Mouse (Mus musculus) spleen, embryonic (tissue): ENCODE results near the gene Tomm34.

Source experiments
- CTCF ChIA-PET: fragments of 350-600 bp; sonication (Branson Sonifier 250); formaldehyde crosslinking; loops from one replicate; lab custom pipeline; 2022; lab: Charles Lee

The Tomm34 gene

DNA sequence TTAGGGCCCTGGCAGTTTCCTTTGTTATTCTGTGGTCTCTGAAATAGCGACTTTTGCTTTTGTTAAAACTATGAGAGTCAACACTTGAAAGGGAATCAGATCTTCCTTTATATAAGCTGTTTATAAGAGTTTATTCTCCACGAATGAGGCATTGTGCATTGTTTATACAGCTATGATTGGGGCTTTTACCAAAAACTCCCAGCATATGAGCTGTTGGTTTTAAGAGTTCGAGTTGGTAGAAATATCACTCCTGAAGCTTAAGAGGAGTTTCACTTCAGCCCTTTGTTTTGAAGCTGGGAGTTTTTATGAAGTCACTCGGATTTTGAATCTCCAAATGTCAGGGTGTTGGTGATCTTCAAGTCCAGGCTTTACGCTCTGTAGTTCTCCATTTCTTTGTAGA lies 6.9 kb upstream of the Tomm34 start:
- CTCF ChIA-PET: no interaction called here

DNA sequence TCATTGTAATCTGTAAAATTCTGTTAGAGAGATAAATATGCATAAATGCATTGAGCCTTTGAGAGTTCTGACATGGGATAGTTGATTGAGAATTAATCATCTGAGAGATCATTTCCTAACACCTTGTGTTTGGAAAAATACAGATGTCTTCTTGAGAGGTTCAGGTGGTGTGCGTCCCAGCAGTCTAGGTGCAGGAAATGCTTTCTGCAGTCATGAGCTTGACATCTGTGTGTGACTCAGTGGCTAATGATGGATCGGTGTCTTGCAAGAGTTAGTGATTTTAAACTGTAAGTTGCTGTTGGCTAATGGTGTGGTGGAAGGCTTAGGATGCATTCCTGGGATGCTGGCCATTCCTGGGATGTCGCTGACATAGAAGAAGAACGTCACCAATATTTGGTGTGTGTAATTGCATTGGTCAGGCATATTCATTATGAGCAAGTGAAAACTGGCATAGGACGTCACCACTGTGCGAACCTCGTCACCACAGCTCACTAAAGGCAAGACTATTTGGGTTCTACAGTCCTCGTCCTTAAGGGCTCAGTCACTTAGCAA lies 6.0 kb upstream of the Tomm34 start:
- CTCF ChIA-PET: no interaction called here

DNA sequence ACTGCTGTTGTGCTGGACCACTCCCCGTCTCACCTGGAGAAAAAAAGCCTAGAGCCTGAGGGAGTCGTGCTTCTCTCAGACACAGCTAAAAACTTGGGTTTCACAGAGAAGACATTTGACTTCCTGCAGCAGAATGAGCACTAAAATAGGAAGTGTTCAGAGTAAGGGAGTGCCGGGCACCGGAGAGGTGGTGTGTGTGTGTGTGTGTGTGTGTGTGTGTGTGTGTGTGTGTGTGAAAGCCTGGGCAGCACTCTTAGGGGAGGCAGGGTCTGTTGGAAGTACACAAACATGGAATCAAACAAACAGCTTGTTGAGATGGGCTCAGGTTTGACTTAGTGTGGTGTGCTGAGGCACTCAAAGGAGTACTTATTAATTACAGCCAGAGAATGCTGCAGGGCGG lies 4.1 kb upstream of the Tomm34 start:
- CTCF ChIA-PET: interaction anchor here (0.5 to 0.6 kb wide), 2 partner anchors 15 to 72 kb away, joined by 3 read pairs; no protein-coding TSS in a partner anchor

DNA sequence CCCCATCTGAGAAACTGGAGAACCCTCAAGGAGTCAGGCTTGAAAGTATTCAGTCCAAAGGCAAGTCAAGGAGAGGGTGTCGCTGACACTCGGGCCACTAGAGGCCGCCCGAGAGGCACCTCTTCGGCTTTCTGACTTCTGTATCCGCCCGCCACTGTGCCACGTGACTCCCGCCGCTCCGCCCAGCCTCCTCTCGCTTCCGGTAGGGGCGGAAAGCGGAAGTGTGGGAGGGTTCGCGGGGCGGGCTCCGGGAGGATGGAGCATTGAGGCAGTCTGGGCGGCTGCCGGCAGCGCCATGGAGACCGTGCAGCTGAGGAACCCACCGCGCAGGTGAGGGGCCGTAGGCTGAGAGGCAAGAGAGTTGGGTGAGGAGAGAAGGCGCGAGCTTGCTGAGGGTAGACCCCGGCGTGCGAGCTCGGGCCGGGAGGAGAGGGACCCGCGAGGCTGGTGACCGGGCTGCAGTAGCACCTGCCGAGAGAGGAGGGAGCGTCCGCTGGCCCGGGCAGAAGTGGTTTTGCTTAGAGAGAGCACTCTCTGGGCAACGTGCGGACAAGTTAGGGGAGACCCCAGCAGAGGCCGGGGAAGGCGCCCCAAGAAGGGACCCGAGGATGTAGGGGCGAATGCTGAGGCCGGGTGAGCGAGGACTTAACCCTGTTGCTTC lies 3.1 kb upstream of the Tomm34 start:
- CTCF ChIA-PET: interaction anchor here (0.6 kb wide), 1 partner anchor 24 kb away, joined by 7 read pairs; no protein-coding TSS in a partner anchor

DNA sequence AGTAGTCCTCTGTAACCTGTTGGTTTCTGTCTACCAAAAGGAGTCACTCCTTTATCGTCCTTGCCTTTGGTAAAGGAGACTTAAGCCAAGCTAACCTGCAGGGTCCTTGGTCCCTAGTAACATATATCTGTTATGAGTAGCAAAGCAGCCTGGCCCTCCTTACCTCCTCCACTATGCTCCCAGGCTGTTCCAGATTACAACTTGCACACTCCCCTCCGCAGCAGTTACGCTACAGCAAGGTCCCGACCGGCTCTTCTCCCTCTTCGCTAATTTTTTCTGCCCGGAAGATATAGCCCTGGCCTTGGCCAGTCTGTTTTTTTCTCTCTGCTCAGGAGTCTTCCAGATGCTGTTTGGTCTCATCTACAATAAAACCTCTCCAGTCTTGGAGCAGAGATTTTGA lies 2.2 kb upstream of the Tomm34 start:
- CTCF ChIA-PET: interaction anchor here (0.8 kb wide), 1 partner anchor 20 kb away, joined by 6 read pairs; no protein-coding TSS in a partner anchor

DNA sequence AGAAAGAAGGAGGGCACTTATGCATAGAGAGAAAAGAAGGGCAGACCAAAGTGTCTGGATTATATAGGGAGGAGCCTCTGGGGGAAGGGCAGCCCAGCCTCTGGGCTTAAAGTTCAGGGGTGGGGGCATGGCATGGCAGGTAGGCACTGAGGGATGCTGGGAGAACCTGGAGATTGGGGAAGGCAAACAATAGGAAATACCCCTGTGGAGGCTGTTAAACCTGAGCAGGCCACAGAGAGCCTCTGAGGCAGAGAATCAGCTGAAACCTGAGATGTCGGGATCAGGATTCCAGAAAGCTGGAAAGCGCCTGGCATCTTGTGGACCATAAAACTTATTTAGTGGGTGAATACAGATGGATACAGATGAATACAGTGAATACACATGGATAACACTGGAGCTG lies 1.1 kb upstream of the Tomm34 start:
- CTCF ChIA-PET: interaction anchor here (0.8 kb wide), 2 partner anchors 19 to 396 kb away, joined by 3 to 6 read pairs; no protein-coding TSS in a partner anchor

DNA sequence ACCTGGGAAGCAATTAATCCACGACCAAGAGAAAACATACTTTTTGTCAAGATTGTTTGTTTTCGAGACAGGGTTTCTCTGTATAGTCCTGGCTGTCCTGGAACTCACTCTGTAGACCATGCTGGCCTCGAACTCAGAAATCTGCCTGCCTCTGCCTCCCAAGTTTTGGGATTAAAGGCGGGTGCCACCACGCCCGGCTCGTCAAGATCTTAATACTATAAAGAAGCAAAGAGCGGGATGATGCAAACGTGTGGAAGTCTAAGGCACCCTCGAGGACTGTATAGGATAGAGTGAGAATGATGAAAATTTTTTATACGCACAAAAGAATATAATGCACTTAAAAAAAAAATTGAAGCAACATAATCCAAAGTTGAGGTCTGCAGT lies 460 bp upstream of the Tomm34 start:
- CTCF ChIA-PET: interaction anchor here (0.8 kb wide), 1 partner anchor 395 kb away, joined by 3 read pairs; no protein-coding TSS in a partner anchor

DNA sequence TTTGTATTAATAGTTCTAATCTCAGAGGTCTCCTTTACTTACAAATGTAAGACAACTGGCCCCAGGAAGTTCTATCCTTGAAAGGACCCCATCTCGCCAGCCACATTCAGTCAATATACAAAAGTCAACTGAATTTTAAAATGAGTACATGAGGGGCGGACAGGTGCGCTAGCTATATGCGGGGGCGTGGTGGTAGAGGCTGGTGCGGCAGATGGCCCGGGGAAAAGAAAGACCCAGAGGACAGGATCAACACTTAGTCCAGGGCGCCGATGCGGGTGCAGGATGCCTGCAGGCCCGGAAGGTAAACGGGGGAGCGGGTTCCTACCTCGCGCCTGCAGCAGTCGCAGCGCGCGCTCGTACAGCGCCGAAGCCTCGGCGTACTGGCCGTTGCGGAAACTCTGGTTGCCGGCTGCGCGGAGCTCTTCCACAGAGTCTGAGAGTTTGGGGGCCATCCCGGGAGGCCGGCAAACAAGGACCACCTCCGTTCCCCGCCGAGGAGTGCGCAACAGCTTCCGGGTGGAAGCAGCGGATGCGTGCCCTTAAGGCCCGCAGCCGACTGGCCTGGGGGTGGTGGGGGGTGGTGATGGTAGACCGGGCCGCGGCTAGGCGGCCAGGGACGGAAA lies 716 bp downstream of the Tomm34 start, which contains the start of gene Stk4:
Gene Stk4 (plus strand): TSS at position 181 of the 623 bp plus-strand sequence.
- CTCF ChIA-PET: interaction anchor here (0.5 to 0.6 kb wide), 3 partner anchors 14 to 37 kb away, joined by 3 to 8 read pairs (median 4); no protein-coding TSS in a partner anchor

DNA sequence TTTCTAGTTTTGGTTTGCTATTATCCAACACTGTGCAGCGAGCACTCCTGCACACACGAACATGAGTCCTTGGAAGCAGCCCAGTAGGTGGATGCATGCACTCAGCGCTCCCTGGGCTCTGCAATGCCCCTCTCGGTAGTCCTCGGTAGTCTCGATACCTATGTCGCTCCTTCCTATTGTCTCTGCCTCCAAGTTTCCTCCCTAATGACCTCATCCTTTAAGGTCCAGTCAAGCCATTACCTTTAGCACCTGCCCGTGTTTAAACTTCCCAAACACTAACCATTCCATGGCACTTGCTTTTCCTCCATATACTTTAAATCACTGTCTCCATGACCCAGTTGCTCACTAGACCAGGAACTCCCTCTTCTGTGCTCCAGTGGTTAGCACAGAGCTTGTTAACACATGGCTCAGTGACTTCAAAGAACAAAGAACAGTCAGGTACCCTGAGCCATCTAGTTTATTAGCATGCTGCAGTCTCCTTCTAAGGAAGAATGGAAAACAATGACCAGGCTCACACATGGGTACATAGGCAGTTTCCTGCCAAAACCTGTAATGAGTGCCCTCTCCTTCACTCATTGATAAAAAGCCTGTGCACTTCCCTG lies 11.2 kb downstream of the Tomm34 start:
- CTCF ChIA-PET: interaction anchor here (0.6 kb wide), 1 partner anchor 49 kb away, joined by 3 read pairs; no protein-coding TSS in a partner anchor

DNA sequence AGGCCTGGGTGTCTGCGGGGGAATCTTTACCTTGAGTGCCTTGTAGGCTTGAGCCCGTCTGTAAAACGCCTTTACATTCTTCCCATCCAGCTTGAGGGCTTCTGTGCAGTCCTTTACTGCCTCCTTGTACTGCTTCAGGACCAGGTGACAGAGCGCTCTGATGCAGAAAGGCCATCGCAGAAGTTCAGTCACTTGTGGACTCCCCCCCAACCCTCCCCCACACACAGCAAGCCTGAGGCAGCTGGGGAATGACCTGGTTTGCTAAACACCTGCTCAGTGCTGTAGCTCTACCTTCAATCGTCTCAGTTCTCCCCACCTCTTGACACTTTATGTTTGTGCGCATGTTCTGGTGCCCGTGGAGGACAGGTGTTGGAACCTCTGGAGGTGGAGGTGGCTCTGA lies 16.3 kb downstream of the Tomm34 start:
- CTCF ChIA-PET: no interaction called here

DNA sequence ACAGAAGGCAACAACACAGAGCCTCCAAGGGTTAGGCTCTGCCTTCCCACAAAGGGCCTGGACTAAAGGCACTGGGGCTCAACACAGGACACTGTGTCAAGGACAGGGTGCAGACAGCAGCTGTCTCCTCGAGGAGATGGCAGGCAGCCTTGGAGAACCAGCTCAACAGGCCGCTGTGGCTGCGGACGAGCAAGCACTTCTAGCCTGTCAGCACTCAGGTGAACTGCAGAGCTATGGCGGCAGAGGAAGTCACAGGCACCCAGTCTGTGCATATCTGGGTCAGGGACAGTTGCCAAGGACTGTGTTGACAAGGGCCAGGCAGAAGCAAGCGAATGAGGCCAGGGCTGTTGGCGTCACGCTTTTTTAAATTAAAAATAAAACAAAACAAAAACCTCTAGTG lies 17.2 kb downstream of the Tomm34 start:
- CTCF ChIA-PET: interaction anchor here (0.6 kb wide), 1 partner anchor 19 kb away, joined by 6 read pairs; no protein-coding TSS in a partner anchor

DNA sequence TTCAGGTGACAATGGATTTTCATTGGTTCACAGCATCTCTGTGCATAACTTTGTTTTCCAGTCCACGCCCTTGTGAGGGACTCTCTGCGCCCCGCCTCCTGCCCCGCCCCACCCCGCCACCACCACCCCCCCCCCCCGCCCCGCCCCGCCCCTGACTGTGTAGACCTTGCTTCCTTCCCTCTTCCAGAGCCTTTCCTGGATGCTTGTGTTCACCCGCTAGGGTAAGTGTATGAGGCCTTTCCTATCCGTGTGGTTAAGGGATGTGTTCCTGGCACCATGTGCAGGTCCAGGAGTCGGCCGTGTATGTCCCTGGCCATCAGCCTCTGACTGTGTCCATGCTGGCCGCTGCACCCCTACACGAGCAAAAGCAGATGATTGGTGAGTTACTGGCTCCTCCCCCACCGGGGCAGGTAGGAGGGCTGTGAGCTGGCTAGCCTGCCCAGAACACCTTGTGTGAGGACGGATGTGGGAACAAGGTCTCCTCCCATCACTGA lies 23.7 kb downstream of the Tomm34 start:
- CTCF ChIA-PET: interaction anchor here (0.5 kb wide), 1 partner anchor 44 kb away, joined by 4 read pairs; no protein-coding TSS in a partner anchor

DNA sequence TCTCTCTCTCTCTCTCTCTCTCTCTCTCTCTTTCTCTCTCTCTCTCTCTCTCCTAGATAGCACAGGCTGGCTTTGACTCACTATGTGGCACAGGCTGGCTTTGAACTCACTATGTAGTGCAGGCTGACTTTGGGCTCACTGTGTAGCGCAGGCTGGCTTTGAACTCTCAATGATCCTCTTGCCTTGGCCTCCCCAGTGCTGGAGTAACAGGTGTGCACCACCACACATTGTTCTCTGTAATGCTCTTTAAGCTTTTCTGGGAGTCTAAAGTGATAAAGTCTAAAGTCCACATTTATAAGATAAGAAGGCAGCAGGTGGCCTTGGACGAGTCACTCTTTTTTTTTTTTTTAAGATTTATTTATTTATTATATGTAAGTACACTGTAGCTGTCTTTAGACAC lies 29.4 kb downstream of the Tomm34 start:
- CTCF ChIA-PET: no interaction called here

DNA sequence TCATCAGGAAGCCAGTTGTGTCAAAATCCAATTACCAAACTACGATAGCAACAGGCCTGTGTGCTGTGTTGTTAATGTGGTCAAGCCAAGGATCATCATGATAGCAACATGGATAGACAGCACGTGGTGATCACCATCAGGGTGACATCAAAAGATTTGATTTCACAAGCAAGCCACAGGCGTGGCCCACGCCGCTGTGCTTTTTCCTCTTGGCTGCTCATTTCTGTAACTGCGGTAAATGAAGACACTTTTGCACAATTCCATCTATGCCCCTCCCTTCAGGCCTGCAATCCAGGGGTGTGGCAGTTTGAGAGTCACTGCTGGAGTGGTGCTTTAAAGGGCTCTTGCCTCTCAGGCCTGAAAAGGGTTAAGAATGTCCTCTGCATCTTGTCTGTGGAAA lies 30.0 kb downstream of the Tomm34 start:
- CTCF ChIA-PET: no interaction called here

DNA sequence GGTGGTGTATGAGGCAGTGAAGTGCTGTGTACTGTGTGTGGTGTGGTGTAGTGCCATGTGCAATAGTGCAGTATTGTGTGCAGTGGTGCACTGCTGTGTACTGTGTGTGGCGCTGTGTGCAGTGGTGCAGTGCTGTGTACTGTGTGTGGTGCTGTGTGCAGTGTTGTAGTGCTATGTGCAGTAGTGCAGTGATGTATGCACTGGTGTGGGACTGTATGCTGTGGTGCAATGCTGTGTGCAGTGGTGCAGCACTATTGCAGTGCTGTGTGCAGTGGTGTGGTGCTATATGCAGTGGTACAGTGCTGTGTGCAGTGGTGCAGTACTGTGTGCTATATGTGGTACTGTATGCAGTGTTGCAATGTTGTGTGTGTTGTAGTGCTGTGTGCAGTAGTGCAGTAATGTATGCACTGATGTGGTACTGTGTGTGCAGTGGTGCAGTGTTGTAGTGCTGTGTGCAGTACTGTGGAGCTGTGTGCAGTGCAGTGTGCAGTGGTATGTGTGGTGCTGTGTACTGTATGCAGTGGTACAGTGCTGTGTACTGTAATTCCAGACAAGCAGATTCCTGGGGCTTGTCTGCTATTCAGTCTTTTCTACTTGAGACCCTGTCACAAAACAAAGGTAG lies 32.5 kb downstream of the Tomm34 start:
- CTCF ChIA-PET: no interaction called here

DNA sequence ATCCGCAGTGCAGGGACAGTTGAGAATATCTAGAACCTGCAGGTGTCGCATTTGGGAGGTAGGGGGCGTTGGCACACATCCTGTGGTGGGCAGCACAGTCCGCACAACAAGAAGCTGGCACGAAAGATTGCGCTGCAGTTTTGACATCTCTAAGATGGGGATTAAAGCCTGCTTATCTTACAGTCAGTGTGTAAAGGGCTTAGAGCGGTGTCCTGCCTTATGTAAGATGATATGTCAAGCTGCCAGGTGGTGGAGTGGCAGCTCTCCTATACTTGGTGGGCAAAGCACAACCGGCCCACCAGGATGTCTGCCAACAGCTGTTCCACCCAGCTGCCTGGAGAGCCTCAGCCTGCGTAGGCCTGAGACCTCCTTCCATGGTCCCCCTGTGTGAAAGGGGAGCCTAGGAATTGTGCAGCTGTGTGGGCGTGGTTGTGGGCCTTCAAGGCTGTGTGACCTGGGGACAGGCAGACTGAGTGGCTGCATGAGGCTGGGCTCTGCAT lies 34.4 kb downstream of the Tomm34 start:
- CTCF ChIA-PET: interaction anchor here (0.8 kb wide), 1 partner anchor 27 kb away, joined by 3 read pairs; no protein-coding TSS in a partner anchor

DNA sequence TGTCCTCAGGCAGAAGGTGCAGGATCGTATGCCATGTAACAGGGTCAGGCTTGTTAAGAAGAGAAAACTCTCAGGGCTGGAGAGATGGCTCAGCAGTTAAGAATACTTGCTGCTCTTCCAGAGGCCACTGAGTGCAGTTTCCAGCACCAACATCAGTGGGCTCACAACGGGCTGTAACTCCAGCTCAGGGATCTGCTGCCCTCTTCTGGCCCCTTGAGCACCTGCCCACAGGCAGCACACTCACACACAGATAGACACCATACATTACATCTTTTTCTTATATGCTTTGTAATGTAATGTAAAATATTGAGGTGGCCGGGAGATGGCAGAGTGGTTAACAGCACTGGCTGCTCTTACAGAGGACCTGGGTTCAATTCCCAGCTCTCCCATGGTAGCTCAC lies 38.0 kb downstream of the Tomm34 start:
- CTCF ChIA-PET: no interaction called here

DNA sequence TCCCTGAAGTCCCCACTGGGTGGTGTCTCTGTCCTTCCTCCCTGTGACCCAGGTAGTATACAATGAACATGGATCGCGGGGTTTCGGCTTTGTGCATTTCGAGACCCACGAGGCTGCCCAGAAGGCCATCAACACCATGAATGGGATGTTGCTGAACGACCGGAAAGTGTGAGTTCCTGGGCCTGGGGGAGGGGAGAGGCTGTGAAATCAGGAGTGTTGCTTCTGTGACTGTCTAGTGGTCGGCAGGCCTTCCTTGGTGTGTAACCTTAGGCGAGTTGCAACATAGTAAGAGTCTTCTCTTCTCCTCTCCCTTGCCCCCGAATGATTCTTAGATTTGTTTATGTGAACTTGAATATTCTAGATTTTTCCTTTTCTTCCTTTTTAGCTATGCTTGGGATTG lies 39.8 kb downstream of the Tomm34 start:
- CTCF ChIA-PET: no interaction called here

DNA sequence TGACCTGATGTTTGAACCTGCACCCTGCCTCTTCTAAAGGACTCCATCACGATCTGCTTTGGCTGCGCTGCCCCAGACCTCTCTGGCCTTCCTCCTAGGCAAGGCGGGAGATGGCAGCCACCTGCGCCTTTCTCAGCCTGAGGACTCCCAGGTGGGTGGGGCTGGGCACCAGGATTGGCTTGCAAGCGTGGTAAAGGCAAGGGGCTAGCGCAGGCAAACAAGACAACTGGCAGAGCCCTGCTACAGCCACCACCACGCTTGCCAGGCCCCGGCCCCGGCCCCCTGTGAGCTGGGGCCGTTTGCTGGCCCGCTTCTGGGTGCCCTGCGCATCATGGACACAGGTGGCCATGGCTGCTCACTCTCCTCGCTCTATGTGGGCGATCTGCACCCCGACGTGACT lies 45.8 kb downstream of the Tomm34 start, which contains the start of gene Pabpc1l:
Gene Pabpc1l (plus strand): TSS at position 301 of the 400 bp plus-strand sequence.
- CTCF ChIA-PET: no interaction called here

DNA sequence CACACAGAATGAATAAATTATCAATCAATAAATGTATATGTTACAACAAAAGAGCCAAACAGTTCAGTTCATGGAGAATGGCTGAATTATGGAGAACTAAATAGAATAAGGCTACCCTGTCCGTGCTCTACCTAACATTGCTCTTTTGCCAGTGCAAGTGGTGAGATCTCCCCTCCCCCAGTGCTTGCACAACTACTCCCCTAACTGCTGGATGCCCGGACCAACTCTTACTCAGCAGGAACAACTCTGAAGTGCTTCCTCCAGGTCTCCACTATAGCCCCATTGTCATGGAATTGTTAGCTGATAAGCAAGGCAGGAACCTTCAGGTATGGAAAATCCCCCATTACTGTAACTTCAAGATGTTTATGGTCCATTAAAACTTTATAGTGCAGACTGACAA lies 48.9 kb downstream of the Tomm34 start:
- CTCF ChIA-PET: no interaction called here

DNA sequence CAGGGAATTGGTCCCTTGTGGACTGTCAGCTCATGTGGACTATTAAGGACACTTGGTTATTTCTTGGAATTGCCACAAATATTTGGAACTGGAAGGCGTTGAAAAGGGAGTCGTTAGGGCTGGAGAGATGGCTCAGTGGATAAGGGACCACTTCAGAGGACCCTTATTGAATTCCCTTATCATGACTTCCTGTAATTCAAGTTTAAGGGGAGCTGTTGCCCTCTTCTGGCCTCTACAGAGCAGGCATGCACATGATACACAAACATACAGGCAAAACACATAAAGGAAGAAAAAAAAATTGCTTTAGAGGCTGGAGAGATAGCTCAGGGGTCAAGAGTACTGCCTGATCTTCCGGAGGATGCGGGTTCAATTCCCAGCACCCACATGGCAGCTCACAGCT lies 51.0 kb downstream of the Tomm34 start:
- CTCF ChIA-PET: no interaction called here
